Mouse (Mus musculus): Measurements from ENCODE around the gene Poln. TPM values are rescaled to one million over a fixed set of nuclear protein-coding genes. Genes with fewer than 3 reads are reported as not detected.

Gene Poln
- polyA plus RNA-seq, 1 experiment, result 0.04 TPM

DNA sequence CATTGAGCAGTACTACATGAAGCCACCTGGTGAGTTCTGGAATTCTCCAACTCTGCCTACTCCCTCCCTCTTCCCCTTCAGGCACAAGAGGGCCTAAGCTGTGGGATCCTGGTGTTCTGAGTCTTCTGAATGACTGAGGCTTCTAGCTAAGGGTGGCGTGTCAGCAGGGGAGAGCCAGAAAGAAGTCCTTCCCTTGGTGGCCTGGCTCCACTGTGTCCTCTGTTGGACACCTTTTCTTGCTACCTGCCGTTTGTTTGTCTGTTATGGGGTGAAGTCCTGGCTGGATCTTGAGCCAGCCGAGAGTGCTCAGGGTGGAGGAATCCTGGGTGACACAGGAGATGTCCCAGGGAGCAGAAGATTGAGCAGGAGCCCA, 170.8 kb downstream of the Poln start:
- Histone ChIP-seq H3K79me2 (ENCODE audit: control insufficient read depth, insufficient read depth) (no peaks in the 10 kb centered on the region), H3ac (ENCODE audit: control insufficient read depth, insufficient read length) (no peak overlapping the region), H3K4me3 (no peak overlapping the region), H3K27me3 (ENCODE audit: control insufficient read depth, insufficient read depth, insufficient read length) (peaks cover 60% of the 10 kb centered on the region), H3K36me3 (ENCODE audit: control insufficient read depth, insufficient read depth) (no peaks in the 10 kb centered on the region), H3K4me2 (ENCODE audit: low read depth) (no peak overlapping the region)
- TF ChIP-seq SRF (IDR thresholded peaks at IDR 0.05; ENCODE audit: control insufficient read depth, insufficient read length, low read depth) (no peak), REST (IDR thresholded peaks at IDR 0.05; ENCODE audit: insufficient read depth, insufficient read length) (no peak), MYOD1 (IDR thresholded peaks at IDR 0.05; ENCODE audit: control insufficient read depth in 1 of 3, insufficient read length in 2 of 3, low read depth in 2 of 3) (no peak), POLR2A (IDR thresholded peaks at IDR 0.05; ENCODE audit: insufficient read length, low read depth) (no peak)

DNA sequence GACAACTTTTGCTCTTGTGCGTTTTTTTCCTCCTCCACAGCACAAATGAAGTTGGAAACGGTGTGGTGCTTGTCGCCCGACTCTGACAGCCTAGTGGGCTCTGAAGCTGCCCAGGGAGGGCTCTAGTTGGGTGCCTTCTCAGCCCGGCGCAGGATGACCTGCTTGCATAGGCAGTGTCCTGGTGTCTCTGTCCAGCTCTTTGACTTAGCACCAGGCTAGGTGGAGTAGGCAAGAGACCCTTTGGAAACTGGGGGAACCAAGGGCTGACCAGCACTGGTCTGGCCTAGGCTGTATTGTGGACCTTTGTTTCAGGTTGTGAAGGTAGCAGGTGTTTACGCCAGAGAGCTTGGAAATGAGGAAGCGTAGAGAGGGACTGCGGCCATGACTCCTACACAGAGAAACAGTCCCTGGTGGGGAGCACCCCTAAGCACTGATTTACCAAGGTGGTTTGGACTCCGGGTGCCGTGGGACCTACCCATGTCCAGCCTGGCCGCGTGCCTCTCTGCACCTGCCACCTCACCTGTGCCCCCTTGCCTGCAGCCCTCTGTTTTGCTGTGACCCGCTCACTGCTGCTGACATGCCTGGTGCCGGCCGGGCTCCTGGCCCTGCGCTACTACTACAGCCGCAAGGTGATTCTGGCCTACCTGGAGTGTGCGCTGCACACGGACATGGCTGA, 171.3 kb downstream of the Poln start:
- no peak for TF ChIP-seq CEBPB (IDR thresholded peaks at IDR 0.05; ENCODE audit: insufficient read depth, poor library complexity, severe bottlenecking)
- no peak for TF ChIP-seq POLR2A (IDR thresholded peaks at IDR 0.05; ENCODE audit: insufficient read length, low read depth)
- no peak overlapping the region for H3ac ChIP-seq (ENCODE audit: control insufficient read depth, insufficient read length)
- no peak overlapping the region for H3K4me2 ChIP-seq (ENCODE audit: low read depth)
- H3K4me3 ChIP-seq, result no peak overlapping the region
- H3K79me2 ChIP-seq (ENCODE audit: control insufficient read depth, insufficient read depth), result no peaks in the 10 kb centered on the region
- no peaks in the 10 kb centered on the region for H3K36me3 ChIP-seq (ENCODE audit: control insufficient read depth, insufficient read depth)
- peaks cover 60% of the 10 kb centered on the region for H3K27me3 ChIP-seq (ENCODE audit: control insufficient read depth, insufficient read depth, insufficient read length)

DNA sequence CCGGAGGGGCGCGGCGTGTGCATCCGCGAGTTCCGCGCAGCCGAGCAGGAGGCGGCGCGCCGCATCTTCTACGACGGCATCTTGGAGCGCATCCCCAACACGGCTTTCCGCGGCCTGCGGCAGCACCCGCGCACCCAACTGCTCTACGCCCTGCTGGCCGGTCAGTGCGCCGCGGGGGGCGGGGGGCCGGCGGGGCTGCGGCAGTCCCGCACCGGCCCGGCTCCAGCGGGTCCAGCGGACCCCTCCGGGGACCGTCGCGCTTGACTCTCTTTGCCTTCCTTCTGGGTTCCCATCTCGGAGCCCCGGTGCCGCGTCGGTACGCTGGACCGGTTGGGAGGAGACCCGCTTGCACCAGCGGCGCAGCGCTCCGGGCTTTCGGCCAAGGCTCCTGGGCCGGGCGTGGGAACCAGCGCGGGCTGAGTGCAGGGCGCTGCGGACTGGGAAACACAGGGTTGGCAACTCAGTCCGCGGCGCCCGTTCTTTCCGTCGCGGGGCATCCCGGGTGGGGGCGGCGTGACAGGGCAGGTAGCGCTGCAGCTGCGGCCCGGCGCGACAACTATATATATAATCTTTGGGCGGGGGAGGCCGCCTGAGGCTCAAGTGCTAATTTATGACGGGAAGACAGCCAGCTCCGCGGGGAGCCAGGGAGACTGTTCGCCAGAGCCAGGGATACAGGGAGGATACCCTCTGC, 172.1 kb downstream of the Poln start:
- Histone ChIP-seq H3K27me3 (ENCODE audit: control insufficient read depth, insufficient read depth, insufficient read length) (peaks cover 60% of the 10 kb centered on the region), H3K79me2 (ENCODE audit: control insufficient read depth, insufficient read depth) (no peaks in the 10 kb centered on the region), H3K4me3 (no peak overlapping the region), H3K36me3 (ENCODE audit: control insufficient read depth, insufficient read depth) (no peaks in the 10 kb centered on the region), H3K4me2 (ENCODE audit: low read depth) (no peak overlapping the region), H3ac (ENCODE audit: control insufficient read depth, insufficient read length) (no peak overlapping the region)
- no peak for TF ChIP-seq E2F4 (IDR thresholded peaks at IDR 0.05; ENCODE audit: insufficient read depth)
- no peak for TF ChIP-seq REST (IDR thresholded peaks at IDR 0.05; ENCODE audit: insufficient read depth, insufficient read length)
- no peak for TF ChIP-seq TCF12 (IDR thresholded peaks at IDR 0.05; ENCODE audit: insufficient read depth, poor library complexity, severe bottlenecking)
- no peak for TF ChIP-seq POLR2A (IDR thresholded peaks at IDR 0.05; ENCODE audit: insufficient read length, low read depth)
- TF ChIP-seq POLR2AphosphoS2 (IDR thresholded peaks at IDR 0.05; ENCODE audit: insufficient read length, low read depth), result no peak
- no peak for TF ChIP-seq TCF3 (IDR thresholded peaks at IDR 0.05; ENCODE audit: insufficient read length, low read depth)
- TF ChIP-seq MYOG (IDR thresholded peaks at IDR 0.05; ENCODE audit: control insufficient read depth in 1 of 3, insufficient read depth in 1 of 3, insufficient read length in 2 of 3, low read depth in 2 of 3), result no peak
- no peak for TF ChIP-seq USF1 (IDR thresholded peaks at IDR 0.05; ENCODE audit: low read depth)
- no peak for TF ChIP-seq MYOD1 (IDR thresholded peaks at IDR 0.05; ENCODE audit: control insufficient read depth in 1 of 3, insufficient read length in 2 of 3, low read depth in 2 of 3)

DNA sequence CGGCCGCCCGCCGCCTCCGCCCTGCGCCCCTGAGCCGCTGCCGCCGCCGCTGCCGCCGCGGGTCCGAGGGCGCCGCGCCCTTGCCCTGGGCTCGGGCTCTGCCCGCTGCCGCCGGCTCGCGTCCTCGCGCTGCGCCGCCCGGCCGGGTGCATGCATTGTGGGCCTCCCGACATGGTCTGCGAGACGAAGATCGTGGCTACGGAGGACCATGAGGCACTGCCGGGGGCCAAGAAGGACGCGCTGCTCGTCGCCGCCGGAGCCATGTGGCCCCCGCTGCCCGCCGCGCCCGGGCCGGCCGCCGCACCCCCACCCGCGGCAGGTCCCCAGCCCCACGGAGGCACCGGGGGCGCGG, 172.6 kb downstream of the Poln start:
- TF ChIP-seq POLR2AphosphoS2 (IDR thresholded peaks at IDR 0.05; ENCODE audit: insufficient read length, low read depth) (no peak), TCF3 (IDR thresholded peaks at IDR 0.05; ENCODE audit: insufficient read length, low read depth) (no peak), REST (IDR thresholded peaks at IDR 0.05; ENCODE audit: insufficient read depth, insufficient read length) (no peak), TCF12 (IDR thresholded peaks at IDR 0.05; ENCODE audit: insufficient read depth, poor library complexity, severe bottlenecking) (no peak), E2F4 (IDR thresholded peaks at IDR 0.05; ENCODE audit: insufficient read depth) (no peak), CEBPB (IDR thresholded peaks at IDR 0.05; ENCODE audit: insufficient read depth, poor library complexity, severe bottlenecking) (no peak), MAX (IDR thresholded peaks at IDR 0.05; ENCODE audit: low read depth) (no peak), MYOG (IDR thresholded peaks at IDR 0.05; ENCODE audit: control insufficient read depth in 1 of 3, insufficient read depth in 1 of 3, insufficient read length in 2 of 3, low read depth in 2 of 3) (no peak), SRF (IDR thresholded peaks at IDR 0.05; ENCODE audit: control insufficient read depth, insufficient read length, low read depth) (no peak), MYOD1 (IDR thresholded peaks at IDR 0.05; ENCODE audit: control insufficient read depth in 1 of 3, insufficient read length in 2 of 3, low read depth in 2 of 3) (no peak), POLR2A (IDR thresholded peaks at IDR 0.05; ENCODE audit: insufficient read length, low read depth) (no peak), USF1 (IDR thresholded peaks at IDR 0.05; ENCODE audit: low read depth) (no peak)
- peaks cover 60% of the 10 kb centered on the region for H3K27me3 ChIP-seq (ENCODE audit: control insufficient read depth, insufficient read depth, insufficient read length)

DNA sequence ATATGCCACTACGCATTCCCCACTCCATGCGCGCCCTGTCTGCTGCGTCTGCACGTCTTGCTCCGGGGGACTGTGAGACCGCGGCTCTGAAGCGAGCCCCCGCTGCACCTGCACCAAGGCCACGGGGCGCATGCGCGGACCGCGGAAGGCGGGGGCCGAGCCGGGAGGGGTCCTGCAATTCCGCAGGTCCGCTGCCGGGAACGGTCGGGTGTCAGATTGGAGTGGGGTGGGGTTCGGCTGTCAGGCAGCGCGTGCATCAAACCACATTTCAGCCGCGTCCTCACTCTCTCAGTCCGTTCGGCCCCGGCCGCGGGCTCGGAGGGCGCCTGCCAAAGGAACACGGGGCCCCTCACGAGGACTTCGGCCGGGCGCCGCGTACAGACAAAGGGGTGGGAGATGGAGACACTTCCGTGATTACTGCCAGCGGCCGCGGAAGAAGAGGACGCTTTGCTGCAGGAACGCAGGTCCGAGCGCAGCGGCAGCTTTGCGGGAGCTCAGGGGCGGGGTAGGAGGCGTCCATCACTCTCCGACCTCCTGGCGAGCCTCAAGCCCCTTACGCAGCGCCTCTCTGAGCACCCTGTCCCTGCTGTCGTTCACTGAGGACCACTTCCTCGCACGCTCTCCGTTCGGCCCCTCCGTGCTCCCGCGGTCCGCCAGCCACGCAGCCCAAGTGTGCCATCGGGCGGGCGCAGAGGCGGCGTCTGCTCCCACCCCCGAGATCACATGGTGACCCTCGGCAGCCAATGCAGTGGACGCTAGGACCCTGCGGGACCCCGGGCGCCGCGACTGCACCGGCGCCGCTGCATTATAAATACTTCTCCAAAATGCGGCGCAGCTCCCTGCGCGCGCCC, 173.2 kb downstream of the Poln start, which contains the start of gene Nat8l:
Nat8l (plus strand) TSS at position 142 of the 851 bp plus-strand sequence.
- no peaks in the 10 kb centered on the region for H3K36me3 ChIP-seq (ENCODE audit: control insufficient read depth, insufficient read depth)
- peaks cover 60% of the 10 kb centered on the region for H3K27me3 ChIP-seq (ENCODE audit: control insufficient read depth, insufficient read depth, insufficient read length)
- no peaks in the 10 kb centered on the region for H3K79me2 ChIP-seq (ENCODE audit: control insufficient read depth, insufficient read depth)
- no peak within 1 kb of the TSS for H3K4me3 ChIP-seq
- H3ac ChIP-seq (ENCODE audit: control insufficient read depth, insufficient read length), result peak within 1 kb of the TSS; percentile 17
- H3K4me2 ChIP-seq (ENCODE audit: low read depth), result no peak within 1 kb of the TSS
- no peak for TF ChIP-seq E2F4 (IDR thresholded peaks at IDR 0.05; ENCODE audit: insufficient read depth)
- TF ChIP-seq REST (IDR thresholded peaks at IDR 0.05; ENCODE audit: insufficient read depth, insufficient read length), result no peak
- no peak for TF ChIP-seq MYOD1 (IDR thresholded peaks at IDR 0.05; ENCODE audit: control insufficient read depth in 1 of 3, insufficient read length in 2 of 3, low read depth in 2 of 3)
- no peak for TF ChIP-seq SRF (IDR thresholded peaks at IDR 0.05; ENCODE audit: control insufficient read depth, insufficient read length, low read depth)
- no peak for TF ChIP-seq MAX (IDR thresholded peaks at IDR 0.05; ENCODE audit: low read depth)
- TF ChIP-seq USF1 (IDR thresholded peaks at IDR 0.05; ENCODE audit: low read depth), result no peak
- no peak for TF ChIP-seq TCF12 (IDR thresholded peaks at IDR 0.05; ENCODE audit: insufficient read depth, poor library complexity, severe bottlenecking)
- no peak for TF ChIP-seq CEBPB (IDR thresholded peaks at IDR 0.05; ENCODE audit: insufficient read depth, poor library complexity, severe bottlenecking)
- no peak for TF ChIP-seq POLR2A (IDR thresholded peaks at IDR 0.05; ENCODE audit: insufficient read length, low read depth)
- no peak for TF ChIP-seq TCF3 (IDR thresholded peaks at IDR 0.05; ENCODE audit: insufficient read length, low read depth)
- TF ChIP-seq POLR2AphosphoS2 (IDR thresholded peaks at IDR 0.05; ENCODE audit: insufficient read length, low read depth), result no peak
- no peak for TF ChIP-seq MYOG (IDR thresholded peaks at IDR 0.05; ENCODE audit: control insufficient read depth in 1 of 3, insufficient read depth in 1 of 3, insufficient read length in 2 of 3, low read depth in 2 of 3)

More for the DNA sequence above, 172.6 kb downstream of the Poln start:
- no peaks in the 10 kb centered on the region for H3K79me2 ChIP-seq (ENCODE audit: control insufficient read depth, insufficient read depth)
- no peak overlapping the region for H3ac ChIP-seq (ENCODE audit: control insufficient read depth, insufficient read length)
- no peak overlapping the region for H3K4me3 ChIP-seq
- no peak overlapping the region for H3K4me2 ChIP-seq (ENCODE audit: low read depth)
- H3K36me3 ChIP-seq (ENCODE audit: control insufficient read depth, insufficient read depth), result no peaks in the 10 kb centered on the region

All from myocyte (in vitro differentiated cells).